Mouse (Mus musculus) layer of hippocampus, postnatal 36 days (tissue): ENCODE measurements around the gene Tapt1. TPM values are rescaled to one million over a fixed set of nuclear protein-coding genes. Genes with fewer than 3 reads are reported as not detected.

ENCODE experiments used
- total RNA-seq, 2 experiments: library from RNA; stranded (reverse); gene quantifications; 2 replicates each; pipeline ENCODE4 v1.2.3; 2021

Gene Tapt1
- total RNA-seq, 2 experiments from 2014 or later: 48.1 to 49.2 TPM

Other genes starting within 250 kb of the Tapt1 start
- gene Fgfbp1, start 244.8 kb downstream of the Tapt1 start, total RNA-seq: under 1 TPM; 0.27 to 0.66 TPM
- 10 to 100 TPM; 19.1 to 20.8 TPM for gene Prom1, start 124.6 kb downstream of the Tapt1 start, total RNA-seq